Mouse (Mus musculus): ENCODE results near the gene Naxe.

- TF ChIP-seq CTCF (IDR thresholded peaks at IDR 0.05; ENCODE audit: low read depth, low read length) (no peak), POLR2A (IDR thresholded peaks at IDR 0.05; ENCODE audit: borderline replicate concordance, low read depth, low read length) (no peak)
These were observed 35.8 kb upstream of the Naxe start for GRCm38 (mm10) chr3:88094126-88094525.
